Mouse (Mus musculus) Muller cell, postnatal 12 days (primary cell): ENCODE measurements around the gene Itpkc.

Experiments
- DNase-seq: peaks from one replicate; pipeline ENCODE4 v3.0.0-alpha.2; 2015; ENCODE audit errors: inconsistent ontology term

Itpkc gene

GRCm38 (mm10) chr7:27165007-27165655 lies 63.3 kb downstream of the Itpkc start:
- no peak for DNase-seq

- DNase-seq: no peak
Observed at GRCm38 (mm10) chr7:27164112-27164947, 64.1 kb downstream of the Itpkc start.

GRCm38 (mm10) chr7:27163450-27163805 lies 65.0 kb downstream of the Itpkc start:
- no peak for DNase-seq

GRCm38 (mm10) chr7:27162780-27163449 lies 65.5 kb downstream of the Itpkc start:
- no peak for DNase-seq

DNA sequence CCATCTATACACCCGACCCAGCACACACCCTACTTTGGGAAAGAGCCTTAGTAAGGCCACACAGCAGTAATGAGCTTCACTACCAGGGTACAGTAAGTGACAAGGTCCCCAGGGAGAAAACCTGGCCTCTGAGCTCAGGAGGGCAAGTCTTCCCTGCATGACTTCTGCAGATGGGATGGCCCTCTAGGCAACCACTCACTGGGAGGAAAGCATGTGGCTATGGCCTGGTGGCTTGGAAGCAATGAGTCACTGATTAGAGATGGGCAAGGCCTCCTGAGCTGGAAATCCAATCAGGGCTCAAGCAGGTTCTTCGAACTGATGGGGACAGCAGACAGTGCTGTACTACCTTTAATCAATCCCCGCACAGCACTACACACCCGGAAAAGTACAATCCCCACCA lies 66.7 kb downstream of the Itpkc start:
- DNase-seq: peak; percentile 47

- DNase-seq: no peak
Observed at GRCm38 (mm10) chr7:27160921-27161320, 67.5 kb downstream of the Itpkc start.

DNA sequence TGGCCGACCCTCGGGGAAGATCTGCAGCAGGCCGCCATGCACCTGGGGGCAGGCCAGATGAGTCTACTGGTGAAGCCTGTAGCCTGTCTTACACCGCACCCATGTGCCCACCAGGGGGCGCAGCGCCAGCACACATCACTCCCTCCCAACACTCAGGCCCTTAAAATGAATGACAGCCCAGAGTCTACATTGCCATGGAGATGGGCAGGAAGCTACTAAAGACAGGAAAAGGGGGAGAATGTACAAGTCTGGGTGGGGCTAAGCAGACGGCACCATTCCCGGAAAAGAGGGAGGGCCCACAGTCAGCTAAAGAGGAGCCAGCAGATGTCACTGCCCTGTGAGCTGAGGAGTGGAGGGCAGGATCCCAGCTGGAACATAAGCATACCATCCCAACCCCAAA lies 68.6 kb downstream of the Itpkc start:
- DNase-seq: peak; percentile 90

DNA sequence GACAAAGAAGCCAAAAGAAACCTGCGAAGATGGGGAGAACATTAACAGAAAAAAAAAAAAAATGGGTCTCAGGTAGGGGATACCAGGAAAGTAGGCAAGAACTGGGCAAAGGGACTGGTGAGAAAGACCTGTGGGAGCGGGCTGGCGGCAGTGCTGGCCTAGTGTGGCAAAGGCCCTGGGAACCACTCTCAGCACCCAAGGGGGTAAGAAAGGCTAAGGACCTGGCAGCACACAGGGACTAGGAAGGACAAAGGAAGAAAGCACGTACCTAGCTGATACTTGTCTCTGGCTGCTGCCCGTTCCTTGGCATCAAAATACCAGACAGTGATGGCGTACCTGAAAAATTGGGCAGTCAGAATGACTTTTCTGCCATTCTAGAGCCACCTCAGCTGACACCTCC lies 69.2 kb downstream of the Itpkc start:
- no peak for DNase-seq

- no peak for DNase-seq
Observed at GRCm38 (mm10) chr7:27158171-27158570, 70.3 kb downstream of the Itpkc start.
